Mouse (Mus musculus): Measurements from ENCODE around the gene Foxj3. TPM values are rescaled to one million over a fixed set of nuclear protein-coding genes. Genes with fewer than 3 reads are reported as not detected.
"Not testable (repeated sequence)": the region's sequence is repeated elsewhere in the genome, so short reads cannot be mapped to it uniquely, and the experiment has no call there.

Gene Foxj3
- polyA plus RNA-seq, 1 experiment, result 9.3 TPM

GRCm38 (mm10) chr4:119626081-119626645 lies 89.4 kb downstream of the Foxj3 start:
- Histone ChIP-seq H3K79me3 (ENCODE audit: low read depth) (no peaks in the 10 kb centered on the region), H3K4me3 (ENCODE audit: insufficient read depth, poor library complexity, severe bottlenecking) (no peak overlapping the region), H3K27me3 (ENCODE audit: control insufficient read depth, insufficient read depth, insufficient read length) (no peaks in the 10 kb centered on the region), H3ac (ENCODE audit: control insufficient read depth, insufficient read length, low read depth) (no peak overlapping the region), H3K36me3 (ENCODE audit: control insufficient read depth, insufficient read depth) (peaks cover 60% of the 10 kb centered on the region), H3K79me2 (ENCODE audit: control insufficient read depth, insufficient read depth) (no peaks in the 10 kb centered on the region)
- TF ChIP-seq CEBPB (IDR thresholded peaks at IDR 0.05; ENCODE audit: low read depth), result no peak
- TF ChIP-seq CTCF (IDR thresholded peaks at IDR 0.05; ENCODE audit: control insufficient read depth, insufficient read depth, insufficient read length), result no peak
- no peak for TF ChIP-seq MYOD1 (IDR thresholded peaks at IDR 0.05; ENCODE audit: control insufficient read depth, insufficient read length, low read depth)
- no peak for TF ChIP-seq USF1 (IDR thresholded peaks at IDR 0.05; ENCODE audit: low read depth)
- TF ChIP-seq MAX (IDR thresholded peaks at IDR 0.05), result no peak
- no peak for TF ChIP-seq MYOG (IDR thresholded peaks at IDR 0.05; ENCODE audit: control insufficient read depth, extremely low read depth, insufficient read length)
- TF ChIP-seq FOSL1 (IDR thresholded peaks at IDR 0.05; ENCODE audit: insufficient read depth, low read length, poor library complexity, severe bottlenecking), result no peak

DNA sequence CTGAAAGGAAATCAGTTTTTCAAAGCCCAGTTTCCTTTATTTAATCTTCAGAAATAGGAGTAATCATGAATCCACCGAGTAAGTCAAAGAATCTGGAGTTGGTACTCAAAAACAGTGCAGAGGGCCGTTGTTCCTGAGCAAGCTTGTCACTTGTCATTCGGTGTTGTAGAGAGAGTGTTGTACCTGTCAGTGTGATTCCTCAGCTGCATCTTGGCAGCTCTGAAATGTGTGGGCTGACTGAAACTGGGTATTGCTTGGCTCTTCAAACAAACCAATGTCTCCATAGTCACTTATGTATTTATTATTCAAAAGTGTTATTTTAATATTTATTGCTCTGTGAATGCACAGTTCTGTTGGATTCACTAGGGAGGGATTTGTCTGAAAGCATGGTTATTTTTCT lies 90.1 kb downstream of the Foxj3 start:
- Histone ChIP-seq H3K79me3 (ENCODE audit: low read depth) (no peaks in the 10 kb centered on the region), H3K27me3 (ENCODE audit: control insufficient read depth, insufficient read depth, insufficient read length) (no peaks in the 10 kb centered on the region), H3K4me3 (ENCODE audit: insufficient read depth, poor library complexity, severe bottlenecking) (no peak overlapping the region), H3K79me2 (ENCODE audit: control insufficient read depth, insufficient read depth) (no peaks in the 10 kb centered on the region), H3K36me3 (ENCODE audit: control insufficient read depth, insufficient read depth) (peaks cover 55% of the 10 kb centered on the region), H3ac (ENCODE audit: control insufficient read depth, insufficient read length, low read depth) (no peak overlapping the region)
- TF ChIP-seq MYOD1 (IDR thresholded peaks at IDR 0.05; ENCODE audit: control insufficient read depth, insufficient read length, low read depth) (no peak), CEBPB (IDR thresholded peaks at IDR 0.05; ENCODE audit: low read depth) (no peak), CTCF (IDR thresholded peaks at IDR 0.05; ENCODE audit: control insufficient read depth, insufficient read depth, insufficient read length) (no peak), MAX (IDR thresholded peaks at IDR 0.05) (no peak), MYOG (IDR thresholded peaks at IDR 0.05; ENCODE audit: control insufficient read depth, extremely low read depth, insufficient read length) (no peak), USF1 (IDR thresholded peaks at IDR 0.05; ENCODE audit: low read depth) (no peak), FOSL1 (IDR thresholded peaks at IDR 0.05; ENCODE audit: insufficient read depth, low read length, poor library complexity, severe bottlenecking) (no peak)

DNA sequence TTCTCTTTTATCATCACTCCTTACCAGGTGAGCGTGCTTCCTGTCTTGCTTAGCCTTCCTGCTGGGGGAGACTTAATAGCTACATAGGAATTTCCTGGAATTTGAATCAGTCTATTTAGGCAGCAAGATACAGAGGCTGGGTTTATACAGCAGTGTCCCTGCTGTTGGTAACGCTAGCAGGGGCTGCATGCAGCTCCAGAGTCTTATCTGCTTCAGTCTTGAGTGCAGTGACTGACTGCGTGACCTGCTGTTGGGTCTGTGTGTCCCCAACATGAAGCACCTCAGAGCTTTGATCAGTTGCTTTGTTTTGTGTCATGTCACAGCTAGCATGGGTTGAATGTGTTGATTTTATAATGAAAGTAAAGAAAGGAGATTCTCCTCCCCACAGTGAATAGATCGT lies 90.5 kb downstream of the Foxj3 start:
- TF ChIP-seq USF1 (IDR thresholded peaks at IDR 0.05; ENCODE audit: low read depth), result no peak
- TF ChIP-seq FOSL1 (IDR thresholded peaks at IDR 0.05; ENCODE audit: insufficient read depth, low read length, poor library complexity, severe bottlenecking), result no peak
- no peak for TF ChIP-seq MAX (IDR thresholded peaks at IDR 0.05)
- TF ChIP-seq CEBPB (IDR thresholded peaks at IDR 0.05; ENCODE audit: low read depth), result no peak
- no peak for TF ChIP-seq MYOG (IDR thresholded peaks at IDR 0.05; ENCODE audit: control insufficient read depth, extremely low read depth, insufficient read length)
- no peak for TF ChIP-seq CTCF (IDR thresholded peaks at IDR 0.05; ENCODE audit: control insufficient read depth, insufficient read depth, insufficient read length)
- TF ChIP-seq MYOD1 (IDR thresholded peaks at IDR 0.05; ENCODE audit: control insufficient read depth, insufficient read length, low read depth), result no peak
- H3K79me3 ChIP-seq (ENCODE audit: low read depth), result no peaks in the 10 kb centered on the region
- no peak overlapping the region for H3ac ChIP-seq (ENCODE audit: control insufficient read depth, insufficient read length, low read depth)
- no peaks in the 10 kb centered on the region for H3K27me3 ChIP-seq (ENCODE audit: control insufficient read depth, insufficient read depth, insufficient read length)
- peaks cover 50% of the 10 kb centered on the region for H3K36me3 ChIP-seq (ENCODE audit: control insufficient read depth, insufficient read depth)
- H3K79me2 ChIP-seq (ENCODE audit: control insufficient read depth, insufficient read depth), result no peaks in the 10 kb centered on the region
- H3K4me3 ChIP-seq (ENCODE audit: insufficient read depth, poor library complexity, severe bottlenecking), result no peak overlapping the region

DNA sequence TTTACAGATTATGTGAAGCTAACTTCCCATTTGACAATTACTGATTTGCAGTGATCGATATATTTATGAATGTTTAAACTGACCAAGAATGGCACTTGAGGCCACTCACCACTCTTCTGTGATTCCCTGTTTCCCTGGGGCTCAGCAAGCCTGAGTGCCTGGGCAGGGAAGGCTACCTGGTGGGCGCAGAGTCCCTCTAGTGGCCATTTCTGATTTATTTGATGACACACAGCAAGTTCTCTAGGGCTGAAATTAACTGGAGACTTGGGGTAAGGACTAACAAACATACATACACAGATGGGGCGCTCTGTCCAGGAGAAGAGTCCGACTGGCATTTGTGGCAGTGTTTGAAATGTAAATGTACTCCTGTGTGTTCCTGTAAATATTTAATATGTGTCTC lies 91.6 kb downstream of the Foxj3 start:
- not testable (repeated sequence) for H3ac ChIP-seq (ENCODE audit: control insufficient read depth, insufficient read length, low read depth); H3K27me3 ChIP-seq (ENCODE audit: control insufficient read depth, insufficient read depth, insufficient read length); H3K79me3 ChIP-seq (ENCODE audit: low read depth); H3K4me3 ChIP-seq (ENCODE audit: insufficient read depth, poor library complexity, severe bottlenecking); H3K79me2 ChIP-seq (ENCODE audit: control insufficient read depth, insufficient read depth)
- peaks cover 43% of the 10 kb centered on the region for H3K36me3 ChIP-seq (ENCODE audit: control insufficient read depth, insufficient read depth)

GRCm38 (mm10) chr4:119631115-119631919 lies 94.5 kb downstream of the Foxj3 start:
- Histone ChIP-seq H3ac (ENCODE audit: control insufficient read depth, insufficient read length, low read depth) (no peak overlapping the region), H3K36me3 (ENCODE audit: control insufficient read depth, insufficient read depth) (peaks cover 27% of the 10 kb centered on the region), H3K79me2 (ENCODE audit: control insufficient read depth, insufficient read depth) (no peaks in the 10 kb centered on the region), H3K27me3 (ENCODE audit: control insufficient read depth, insufficient read depth, insufficient read length) (no peaks in the 10 kb centered on the region), H3K79me3 (ENCODE audit: low read depth) (no peaks in the 10 kb centered on the region), H3K4me3 (ENCODE audit: insufficient read depth, poor library complexity, severe bottlenecking) (no peak overlapping the region)
- TF ChIP-seq MYOG (IDR thresholded peaks at IDR 0.05; ENCODE audit: control insufficient read depth, extremely low read depth, insufficient read length) (no peak), CEBPB (IDR thresholded peaks at IDR 0.05; ENCODE audit: low read depth) (no peak), MAX (IDR thresholded peaks at IDR 0.05) (no peak)

DNA sequence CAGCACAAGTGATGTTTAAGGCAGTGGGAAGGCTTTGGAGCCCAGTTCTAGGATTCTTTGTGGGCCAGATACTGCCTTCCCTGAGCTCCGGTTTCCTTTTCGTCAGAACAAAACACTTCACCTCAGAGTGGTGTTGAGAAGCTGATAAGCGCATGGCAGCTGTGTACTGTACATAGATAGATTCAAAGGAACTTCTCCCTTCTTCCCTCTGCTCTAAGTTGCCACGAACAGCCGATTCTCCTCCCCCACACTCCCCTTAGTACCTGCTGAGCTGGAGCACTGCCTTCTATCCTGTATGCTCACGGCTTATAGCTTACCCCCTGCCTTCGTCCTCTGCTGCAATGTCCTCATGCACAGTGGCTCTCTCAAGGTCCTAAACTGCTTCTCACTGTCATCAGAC lies 95.9 kb downstream of the Foxj3 start:
- H3ac ChIP-seq (ENCODE audit: control insufficient read depth, insufficient read length, low read depth), result no peak overlapping the region
- no peak overlapping the region for H3K4me3 ChIP-seq (ENCODE audit: insufficient read depth, poor library complexity, severe bottlenecking)
- TF ChIP-seq CTCF (IDR thresholded peaks at IDR 0.05; ENCODE audit: control insufficient read depth, insufficient read depth, insufficient read length) (no peak), CEBPB (IDR thresholded peaks at IDR 0.05; ENCODE audit: low read depth) (no peak)
- no peaks in the 10 kb centered on the region for H3K79me3 ChIP-seq (ENCODE audit: low read depth)
- H3K27me3 ChIP-seq (ENCODE audit: control insufficient read depth, insufficient read depth, insufficient read length), result no peaks in the 10 kb centered on the region
- peaks cover 14% of the 10 kb centered on the region for H3K36me3 ChIP-seq (ENCODE audit: control insufficient read depth, insufficient read depth)
- H3K79me2 ChIP-seq (ENCODE audit: control insufficient read depth, insufficient read depth), result no peaks in the 10 kb centered on the region

All from C2C12 (cell line).